Mouse (Mus musculus) subcutaneous adipose tissue, adult 2 months (tissue): ENCODE results near the gene Cdc5l. TPM values are rescaled to one million over a fixed set of nuclear protein-coding genes. Genes with fewer than 3 reads are reported as not detected.

Experiments used
- polyA plus RNA-seq: library from polyadenylated mRNA; depleted of rRNA; stranded (reverse); fragments of >200 nt; gene quantifications from 2 replicates; pipeline ENCODE4 v1.2.3, GENCODE M21; 2012; ENCODE audit warnings: low replicate concordance; rRNA removed

Cdc5l gene
- 7.5 and 13.1 TPM in 2 replicates for polyA plus RNA-seq

DNA sequence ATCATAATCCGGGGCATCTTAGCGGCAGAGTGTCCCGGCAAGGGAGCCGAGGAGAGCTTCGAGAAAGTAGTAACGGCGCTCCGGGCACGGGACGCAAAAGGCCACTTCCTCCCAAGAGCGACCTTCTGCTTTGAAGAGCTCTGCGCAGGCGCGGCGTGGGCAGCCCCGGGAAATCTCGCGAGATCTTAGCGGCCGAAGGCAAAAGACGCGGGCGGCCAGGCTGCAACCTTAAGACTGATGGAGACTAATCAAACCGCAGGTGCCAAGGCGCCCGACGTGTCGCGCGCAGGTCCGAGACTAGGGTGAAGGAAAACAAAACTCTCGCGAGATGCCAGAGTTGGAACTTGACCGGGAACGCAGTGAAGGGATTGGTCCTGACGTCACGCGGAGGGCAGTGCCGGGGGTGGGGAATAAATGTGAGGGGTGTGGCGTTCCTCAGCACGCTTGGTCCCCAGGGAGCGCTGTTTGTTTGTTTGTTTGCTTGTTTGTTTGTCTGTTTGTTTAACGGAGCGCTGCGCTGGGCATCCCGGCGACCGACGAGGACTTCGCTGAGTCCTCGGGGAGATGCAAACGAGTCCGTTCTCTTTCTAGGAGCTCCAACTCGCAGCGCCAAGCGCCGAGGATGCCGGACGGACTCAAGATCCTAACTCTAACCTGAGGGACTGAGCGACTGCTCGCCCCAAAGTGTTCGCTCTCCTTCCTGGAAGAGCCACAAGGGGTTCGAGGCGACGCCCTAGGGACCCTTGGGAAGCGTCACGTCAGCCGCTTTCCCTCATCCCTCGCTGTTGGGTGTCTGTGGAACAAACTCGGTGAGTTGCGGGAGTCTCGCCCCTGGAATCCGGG is at the start of gene Cdc5l:
Gene Cdc5l, minus strand, starts transcription at position 319 of the 843 bp plus-strand sequence.

DNA sequence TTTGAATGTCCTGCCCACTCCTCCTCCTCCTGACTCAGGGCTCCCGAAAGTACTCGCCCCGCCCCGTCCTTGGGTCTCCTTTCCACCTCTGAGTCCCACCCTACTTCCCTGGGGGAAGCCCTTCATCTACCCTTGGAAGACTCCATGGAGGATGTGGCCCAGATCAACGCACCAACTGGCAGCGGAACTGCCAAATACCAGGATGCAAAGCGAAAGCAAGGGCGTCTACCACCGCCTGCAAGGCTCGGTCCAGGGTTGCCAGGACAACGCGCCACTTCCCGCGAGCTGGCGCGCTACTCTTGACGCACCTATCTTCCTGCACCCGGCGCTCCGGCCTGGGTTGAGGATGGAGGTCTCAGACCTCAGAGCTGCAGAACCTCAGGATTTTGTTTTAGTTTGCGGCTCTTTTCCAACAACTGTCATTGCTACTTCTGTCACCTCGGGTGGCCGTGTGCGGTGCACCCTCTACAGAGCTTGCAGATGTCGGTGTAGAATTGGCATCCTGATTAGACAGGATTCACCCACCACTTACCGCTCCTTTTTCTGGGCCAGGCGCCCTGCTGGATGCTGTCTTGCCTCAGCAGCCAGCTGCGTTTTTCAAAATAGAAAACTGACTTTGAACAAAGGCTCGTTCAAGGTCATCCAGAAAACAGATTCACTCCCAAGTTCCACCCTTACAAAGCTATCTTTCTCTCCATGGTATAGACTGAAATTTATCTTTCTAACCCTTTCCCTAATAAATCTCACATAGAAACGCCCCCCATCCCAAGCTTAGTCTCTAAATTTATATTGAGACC is 41.3 kb upstream of the Cdc5l start, which contains the start of gene Spats1:
Gene Spats1, minus strand, starts transcription at position 747 of the 797 bp plus-strand sequence.

Other genes with a start within 250 kb of the Cdc5l start
- gene Spats1, start 41.7 kb upstream of the Cdc5l start, polyA plus RNA-seq = 0.10 and 0.14 TPM in 2 replicates
- 13.0 and 20.0 TPM in 2 replicates for gene Aars2, start 73.1 kb upstream of the Cdc5l start, polyA plus RNA-seq
- gene Tcte1, start 89.7 kb upstream of the Cdc5l start, polyA plus RNA-seq = not detected in 2 replicates
- gene Tmem151b, start 115.9 kb upstream of the Cdc5l start, polyA plus RNA-seq = 0.10 and 1.3 TPM in 2 replicates
- gene Nfkbie, start 122.0 kb upstream of the Cdc5l start, polyA plus RNA-seq = 4.5 and 7.6 TPM in 2 replicates
- 116 and 166 TPM in 2 replicates for gene Slc35b2, start 130.1 kb upstream of the Cdc5l start, polyA plus RNA-seq
- gene Hsp90ab1, start 139.5 kb upstream of the Cdc5l start, polyA plus RNA-seq = 397 and 776 TPM in 2 replicates
- 83.9 and 195 TPM in 2 replicates for gene Slc29a1, start 165.9 kb upstream of the Cdc5l start, polyA plus RNA-seq
- not detected in 2 replicates for gene Mymx, start 168.4 kb upstream of the Cdc5l start, polyA plus RNA-seq
- gene Capn11, start 225.6 kb upstream of the Cdc5l start, polyA plus RNA-seq = 0.06 TPM in 1 of 2 replicates, not detected in the other